Comparison of ENCODE assay signal across 14 mouse cellular contexts in the genomic region with DNA sequence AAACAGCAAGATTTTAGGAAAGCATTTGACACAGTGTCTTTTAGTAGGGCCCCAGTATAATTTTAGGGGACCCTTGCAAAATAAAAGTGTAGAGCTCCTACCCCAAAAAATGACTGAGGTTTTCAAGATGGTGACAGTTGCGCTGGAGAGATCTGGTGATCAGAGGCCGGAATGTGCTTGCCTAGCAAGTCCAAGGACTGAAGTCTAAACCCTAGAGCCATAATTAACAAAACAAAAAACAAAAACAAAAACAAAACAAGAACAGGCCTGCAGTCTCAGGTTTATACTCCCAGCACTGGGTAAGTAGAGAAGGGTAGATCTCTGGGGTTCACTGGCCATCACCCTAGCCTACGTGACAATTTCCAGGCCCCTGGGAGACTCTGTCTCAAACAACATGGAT. TPM values are rescaled to one million over a fixed set of nuclear protein-coding genes. Genes with fewer than 3 reads are reported as not detected.
DNase-seq lines count a peak whose midpoint lies in the region; ATAC-seq and TF ChIP-seq lines count a peak whose summit lies in the region.
"Had no signal": no experiment of that assay in that cellular context is flagged by ENCODE, and none has a peak within 500 bp of the region (broad histone marks: within the 10 kb centered on the region; RNA-seq: fewer than 3 reads in every experiment).

No protein-coding gene starts in this region.

- H3K4me3 ChIP-seq in heart, embryonic 10.5 days = peak overlapping the region; percentile 37; the same call in 1 of the 2 replicates
- no peak overlapping the region for H3K4me3 ChIP-seq in kidney, adult 2 months (ENCODE audit: insufficient read depth, low read depth, low read length)
- H3K4me3 ChIP-seq in lung, embryonic 16.5 days (ENCODE audit: low read length) = peak overlapping the region; percentile 17
- H3K4me3 ChIP-seq in stomach, embryonic 16.5 days (replicated peaks; ENCODE audit: low read length) = 0 out of 2 replicates have a peak overlapping the region, but pooled peaks have one; percentile 4
- H3K4me3 ChIP-seq: hindbrain, embryonic 13.5 days; midbrain, embryonic 15.5 days had no signal

- WGBS in heart, embryonic 10.5 days = 92% methylated on average over 3 of the region's 3 CpGs
- WGBS in kidney, adult 2 months = 50% methylated on average over 3 of the region's 3 CpGs
- WGBS in lung, embryonic 16.5 days = 94% methylated on average over 3 of the region's 3 CpGs
- 92% methylated on average over 3 of the region's 3 CpGs for WGBS in stomach, embryonic 16.5 days

- no peak overlapping the region; the same call in 1 of the 2 replicates for H3K27ac ChIP-seq in heart, embryonic 10.5 days
- peak overlapping the region; percentile 49; the same call in 1 of the 2 replicates for H3K27ac ChIP-seq in kidney, adult 2 months (ENCODE audit: insufficient read depth, low read depth, low read length)
- no peak overlapping the region for H3K27ac ChIP-seq in lung, embryonic 16.5 days (ENCODE audit: low read length)
- H3K27ac ChIP-seq in stomach, embryonic 16.5 days (ENCODE audit: low read length) = no peak overlapping the region
- H3K27ac ChIP-seq: hindbrain, embryonic 13.5 days; midbrain, embryonic 15.5 days had no signal

- peaks cover 61% of the 10 kb centered on the region for H3K4me1 ChIP-seq in heart, embryonic 10.5 days
- H3K4me1 ChIP-seq in kidney, adult 2 months (ENCODE audit: control insufficient read depth, insufficient read depth, low read length) = peaks cover 33% of the 10 kb centered on the region
- peaks cover 54% of the 10 kb centered on the region for H3K4me1 ChIP-seq in lung, embryonic 16.5 days (replicated peaks; ENCODE audit: control insufficient read depth, insufficient read depth, low read length)
- H3K4me1 ChIP-seq in stomach, embryonic 16.5 days (ENCODE audit: control insufficient read depth, insufficient read depth, low read length) = peaks cover 54% of the 10 kb centered on the region

- ATAC-seq in lung, embryonic 16.5 days (ENCODE audit: low read depth) = no peak
- no peak for ATAC-seq in stomach, embryonic 16.5 days (ENCODE audit: insufficient read depth, low FRiP score)
- ATAC-seq: midbrain, embryonic 15.5 days had no signal

- no peaks in the 10 kb centered on the region for H3K9me3 ChIP-seq in heart, embryonic 10.5 days
- no peaks in the 10 kb centered on the region for H3K9me3 ChIP-seq in lung, embryonic 16.5 days (ENCODE audit: control insufficient read depth, low read length)
- H3K9me3 ChIP-seq in stomach, embryonic 16.5 days (replicated peaks; ENCODE audit: control insufficient read depth, low read length) = no peaks in the 10 kb centered on the region
- H3K9me3 ChIP-seq: hindbrain, embryonic 13.5 days; midbrain, embryonic 15.5 days had no signal

- H3K36me3 ChIP-seq in heart, embryonic 10.5 days = peaks cover 27% of the 10 kb centered on the region; the same call in 1 of the 2 replicates
- no peaks in the 10 kb centered on the region for H3K36me3 ChIP-seq in kidney, adult 2 months (ENCODE audit: control insufficient read depth, insufficient read depth, low read length)
- H3K36me3 ChIP-seq in lung, embryonic 16.5 days (ENCODE audit: control insufficient read depth, insufficient read depth, low read length) = peaks cover 12% of the 10 kb centered on the region
- H3K36me3 ChIP-seq in stomach, embryonic 16.5 days (ENCODE audit: control insufficient read depth, insufficient read depth, low read length) = 0 out of 2 replicates have a peak, but pooled peaks cover 5% of the 10 kb centered on the region
- H3K36me3 ChIP-seq: hindbrain, embryonic 13.5 days; midbrain, embryonic 15.5 days had no signal

- H3K4me2 ChIP-seq in lung, embryonic 16.5 days (ENCODE audit: low read depth, low read length) = peak overlapping the region; percentile 47
- 0 out of 2 replicates have a peak overlapping the region, but pooled peaks have one; percentile 72 for H3K4me2 ChIP-seq in stomach, embryonic 16.5 days (ENCODE audit: low read depth, low read length)
- H3K4me2 ChIP-seq: hindbrain, embryonic 13.5 days; midbrain, embryonic 15.5 days had no signal

- peak overlapping the region; percentile 34 for H3K9ac ChIP-seq in lung, embryonic 16.5 days (ENCODE audit: low read length)
- H3K9ac ChIP-seq in stomach, embryonic 16.5 days (ENCODE audit: low read length) = no peak overlapping the region; the same call in 1 of the 2 replicates
- H3K9ac ChIP-seq: hindbrain, embryonic 13.5 days; midbrain, embryonic 15.5 days had no signal

- no peak for TF ChIP-seq CTCF in kidney, adult 2 months (conservative IDR thresholded peaks at IDR 0.05; ENCODE audit: insufficient read depth, insufficient read length, low read depth, low read length)

- intact Hi-C loops in heart, postnatal 14 days (cut with DNase I) = no loop called here

- TF ChIP-seq POLR2A in kidney, adult 2 months (IDR thresholded peaks at IDR 0.05; ENCODE audit: low read depth, low read length) = no peak

- no peaks in the 10 kb centered on the region for H3K27me3 ChIP-seq in heart, embryonic 10.5 days (ENCODE audit: insufficient read depth, poor library complexity, severe bottlenecking)
- no peaks in the 10 kb centered on the region for H3K27me3 ChIP-seq in kidney, adult 2 months (replicated peaks; ENCODE audit: control insufficient read depth, insufficient read depth, low read length)
- no peaks in the 10 kb centered on the region for H3K27me3 ChIP-seq in lung, embryonic 16.5 days (ENCODE audit: control insufficient read depth, insufficient read depth, low read depth, low read length)
- no peaks in the 10 kb centered on the region for H3K27me3 ChIP-seq in stomach, embryonic 16.5 days (ENCODE audit: control insufficient read depth, insufficient read depth, low read length)
- H3K27me3 ChIP-seq: midbrain, embryonic 15.5 days had no signal

- no peak for DNase-seq in heart, embryonic 10.5 days (ENCODE audit: low spot score)
- DNase-seq in heart, postnatal 14 days = no peak
- DNase-seq in kidney, adult 2 months = peak; percentile 54
- DNase-seq in kidney, postnatal 10 days = no peak
- DNase-seq in lung, postnatal 25 days (ENCODE audit: low spot score) = no peak
- DNase-seq in adrenal gland, postnatal 4 days (ENCODE audit: low spot score in 2 of 2) = no peak
- DNase-seq: cerebellum, adult 18-20 months; gastrocnemius, postnatal 36 days; lung, postnatal 14 days; thymus, postnatal 4 days had no signal

RNA-seq across cellular contexts. Expression of gene Creb3l2, which starts 3.4 kb away (rescaled TPM):
- polyA plus RNA-seq in heart, embryonic 10.5 days (2016; fragmentation: Nextera tagmentation; extraction: Ambion mirVana) = 33.5 and 36.3 TPM in 2 replicates
- total RNA-seq in heart, postnatal 14 days (2021) = 10 to 100 TPM; 27.4 to 29.5 TPM
- 23.3 and 25.0 TPM in 2 replicates for polyA plus RNA-seq in kidney, adult 2 months (2012; rRNA removed)
- polyA plus RNA-seq in lung, embryonic 16.5 days (2015; fragmentation: Nextera tagmentation; extraction: Ambion mirVana) = 27.8 and 31.1 TPM in 2 replicates
- 18.6 and 20.3 TPM in 2 replicates for polyA plus RNA-seq in stomach, embryonic 16.5 days (2015; fragmentation: Nextera tagmentation; extraction: Ambion mirVana)
- 10 to 100 TPM; 71.3 to 78.3 TPM for total RNA-seq in adrenal gland, postnatal 4 days (2021)
